Mouse (Mus musculus): ENCODE measurements at regions not wholly inside any gene's neighbourhood (a gene's known extent, or its start where the extent isn't known, plus 50 kb on each side); places are given as distances from the start of the nearest gene placed in this dataset.
"Not testable (repeated sequence)": the region's sequence is repeated elsewhere in the genome, so short reads cannot be mapped to it uniquely, and the experiment has no call there.

DNA sequence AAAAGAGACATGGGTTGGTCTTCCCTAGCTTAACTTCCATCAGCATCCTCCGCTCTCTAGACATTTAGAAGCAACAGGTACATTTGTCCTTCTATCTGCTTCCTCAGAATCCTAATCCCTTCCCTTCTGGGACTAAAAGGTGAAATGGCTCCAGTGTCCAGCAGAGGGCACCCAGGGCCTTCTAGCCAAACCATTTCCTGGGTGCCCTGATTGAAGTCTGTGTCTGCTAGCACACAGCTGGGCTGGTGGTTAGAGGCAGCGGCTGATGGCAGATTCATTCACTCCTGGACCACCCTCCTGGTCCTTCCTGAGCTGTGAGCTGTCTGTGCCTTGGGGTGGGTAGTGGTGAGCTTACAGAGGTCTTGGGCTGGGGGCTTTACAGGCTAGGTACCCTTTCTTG, 76.5 kb upstream of the Col13a1 start:
- DNase-seq (ENCODE audit: low read depth, low spot score) = peak; percentile 16

DNA sequence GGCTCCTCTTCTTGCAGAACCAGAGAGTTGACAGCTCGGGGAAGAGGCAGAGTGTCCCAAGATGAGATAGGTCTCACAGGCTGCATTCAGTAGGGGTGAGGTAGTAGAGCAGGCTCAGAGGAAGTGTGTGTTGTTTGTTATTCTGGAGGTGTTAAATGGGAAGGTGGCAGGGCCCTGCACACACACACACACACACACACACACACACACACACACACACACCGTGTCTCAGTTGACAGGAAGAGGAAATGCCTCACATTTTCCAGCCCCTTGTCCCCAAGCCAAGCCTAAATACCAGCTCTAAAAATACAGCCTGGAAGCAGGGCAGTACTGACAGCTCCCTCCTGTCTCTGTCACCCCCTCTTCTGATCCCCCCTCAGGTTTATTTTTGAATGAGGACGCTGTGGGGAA, 70.9 kb upstream of the Col13a1 start:
- no peak for DNase-seq (ENCODE audit: low read depth, low spot score)

DNA sequence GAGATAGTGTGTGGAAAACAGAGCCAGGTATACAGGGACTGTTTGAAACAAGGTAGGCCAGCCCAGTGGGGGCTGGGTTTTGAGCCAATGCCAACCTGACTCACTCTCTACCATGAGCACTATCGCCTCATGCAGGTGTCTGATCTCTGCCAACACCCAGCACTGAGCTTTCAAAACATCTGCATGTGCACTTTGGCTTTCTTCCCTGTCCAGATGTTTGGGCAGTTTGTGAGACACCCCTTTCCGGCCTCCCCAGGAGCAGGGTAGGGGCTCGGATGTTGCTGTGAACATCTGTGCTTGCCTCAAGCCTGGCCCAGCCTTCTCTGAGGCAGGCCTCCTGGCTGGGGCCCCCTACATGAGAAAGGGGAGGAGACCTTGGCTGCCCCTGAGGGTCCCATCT, 65.5 kb upstream of the Col13a1 start:
- no peak for DNase-seq (ENCODE audit: low read depth, low spot score)

DNA sequence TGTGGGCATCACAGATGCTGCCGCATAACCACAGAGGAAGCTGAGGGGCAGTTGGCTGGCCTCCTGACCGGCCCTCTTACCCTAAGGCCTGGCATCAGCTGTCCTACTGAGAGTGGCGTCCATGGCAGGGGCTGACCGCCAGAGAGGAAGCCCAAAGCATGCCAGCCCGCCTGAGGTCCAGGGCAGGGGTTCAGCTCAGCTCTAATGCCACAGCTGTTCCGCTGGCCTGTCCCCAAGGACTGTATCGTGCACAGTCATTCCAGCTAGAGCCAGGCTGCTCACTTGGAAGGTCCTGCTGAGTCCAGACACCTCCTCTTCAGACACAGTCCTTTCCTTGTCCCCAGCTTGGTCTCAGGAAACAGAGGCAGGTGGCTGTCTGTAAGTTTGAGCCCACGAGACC, 61.0 kb upstream of the Col13a1 start:
- no peak for DNase-seq (ENCODE audit: low read depth, low spot score)

DNA sequence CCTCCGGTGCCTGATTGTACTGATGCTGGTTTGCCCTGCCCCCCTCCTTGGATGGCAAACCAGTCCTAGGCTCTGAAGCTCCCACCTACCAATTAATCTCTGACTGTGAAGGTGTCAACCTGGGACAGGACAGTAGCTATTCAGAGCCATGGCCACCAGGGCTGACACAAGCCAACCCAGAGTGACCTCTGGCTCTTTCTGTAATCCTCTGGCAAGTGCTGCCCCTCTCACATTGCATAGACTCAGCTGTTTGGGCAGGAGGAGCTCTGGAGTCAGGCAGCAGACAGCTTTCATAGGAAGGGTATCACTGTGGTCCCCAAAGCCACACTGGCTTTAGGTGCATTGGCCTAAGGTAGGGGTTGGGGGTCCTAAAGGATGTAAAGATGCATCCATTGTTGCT, 59.7 kb upstream of the Col13a1 start:
- DNase-seq (ENCODE audit: low read depth, low spot score) = no peak

DNA sequence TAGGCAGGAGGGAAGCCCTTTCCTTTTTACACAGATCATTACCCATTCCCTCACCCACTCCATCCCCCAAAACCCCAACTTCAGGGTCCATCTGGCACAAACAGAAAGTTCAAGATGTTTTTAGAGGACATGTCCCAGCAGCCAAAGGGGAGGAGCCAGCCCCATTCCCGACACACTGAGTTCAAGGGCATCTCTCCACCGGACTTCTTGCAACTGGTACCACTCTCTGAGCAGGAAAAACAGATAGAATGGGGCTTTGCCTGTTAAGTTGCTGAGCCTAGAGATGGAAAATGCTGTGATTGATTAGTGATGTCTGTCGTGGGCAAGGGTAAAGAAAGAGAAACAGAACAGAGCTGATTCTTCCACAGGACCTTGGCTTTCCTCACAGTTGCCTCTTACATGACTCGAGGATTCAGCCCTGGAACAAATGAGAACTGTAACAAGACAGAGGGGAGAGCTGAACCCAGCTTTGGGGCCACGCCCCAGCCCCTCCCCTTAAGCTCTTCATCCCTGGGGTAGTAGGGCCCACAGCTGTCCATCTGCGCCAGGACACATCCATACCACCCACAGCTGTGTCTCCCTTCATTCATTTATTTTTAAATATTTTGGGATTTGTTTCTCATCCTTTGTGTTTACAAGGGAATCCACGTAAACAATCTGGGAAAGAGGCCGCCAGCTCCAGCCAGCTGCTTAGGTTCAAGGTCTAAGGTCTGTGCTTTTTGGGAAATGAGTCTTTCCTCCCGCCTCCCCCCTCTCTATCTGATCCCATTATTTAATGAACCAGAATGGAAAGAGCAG, 58.7 kb upstream of the Col13a1 start:
- DNase-seq (ENCODE audit: low read depth, low spot score) = no peak

DNA sequence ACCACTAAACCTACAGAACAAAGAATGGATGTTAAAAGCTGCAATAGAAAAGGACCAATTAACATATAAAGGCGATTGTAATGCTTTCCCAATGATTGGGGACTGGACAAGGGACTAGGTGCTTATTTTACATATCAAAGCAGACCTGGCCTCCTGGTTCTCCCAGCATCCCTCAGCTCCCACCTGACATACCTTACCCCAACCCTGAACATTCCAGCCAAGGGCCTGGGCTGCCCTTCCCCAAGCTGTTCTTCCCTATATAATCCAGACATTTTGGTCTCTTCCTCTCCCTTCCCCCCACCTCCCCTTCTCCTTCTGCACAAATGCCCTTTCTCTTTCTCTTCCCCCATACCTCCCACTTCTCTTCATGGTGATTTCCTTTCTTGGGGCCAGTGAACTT, 57.9 kb upstream of the Col13a1 start:
- DNase-seq (ENCODE audit: low read depth, low spot score) = no peak

DNA sequence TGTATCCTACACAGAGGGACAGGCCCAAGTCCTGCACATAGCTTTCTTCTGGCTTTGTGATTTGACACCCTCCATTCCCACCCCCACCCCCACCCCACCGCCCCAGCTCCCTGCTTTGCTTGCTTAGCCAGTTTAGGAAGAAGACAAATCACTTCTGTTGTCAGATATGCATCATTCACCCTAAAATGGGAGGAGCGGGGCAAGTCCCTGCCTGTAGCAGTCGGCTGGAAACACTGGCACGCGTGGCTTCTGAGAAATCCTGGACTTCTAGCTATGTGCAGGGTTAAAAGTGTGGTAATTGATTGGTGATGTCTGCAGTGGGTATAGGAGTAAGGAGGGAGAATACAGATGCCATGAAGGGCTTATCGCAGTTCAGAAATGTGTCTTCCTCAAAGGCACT, 55.4 kb upstream of the Col13a1 start:
- DNase-seq (ENCODE audit: low read depth, low spot score) = no peak

DNA sequence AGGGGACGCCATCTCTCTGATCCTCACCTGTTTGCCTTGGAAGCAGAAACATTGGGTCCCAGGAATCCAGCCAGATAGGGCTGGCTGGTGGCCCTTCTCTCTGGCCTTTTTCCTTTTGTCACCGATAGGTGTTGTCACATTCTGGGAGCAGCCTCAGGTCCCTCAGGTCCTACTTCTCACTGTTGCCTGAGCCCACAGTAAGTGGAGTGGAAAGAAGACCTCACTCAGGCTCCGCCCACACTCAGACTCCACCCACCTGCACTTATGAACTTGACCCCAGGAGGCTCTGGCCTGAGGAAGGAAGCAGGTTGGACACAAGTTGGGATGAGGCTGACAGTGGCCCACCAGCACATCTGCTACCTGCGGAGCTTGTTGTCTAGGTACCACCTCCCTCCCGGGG, 54.8 kb upstream of the Col13a1 start:
- DNase-seq (ENCODE audit: low read depth, low spot score) = no peak

DNA sequence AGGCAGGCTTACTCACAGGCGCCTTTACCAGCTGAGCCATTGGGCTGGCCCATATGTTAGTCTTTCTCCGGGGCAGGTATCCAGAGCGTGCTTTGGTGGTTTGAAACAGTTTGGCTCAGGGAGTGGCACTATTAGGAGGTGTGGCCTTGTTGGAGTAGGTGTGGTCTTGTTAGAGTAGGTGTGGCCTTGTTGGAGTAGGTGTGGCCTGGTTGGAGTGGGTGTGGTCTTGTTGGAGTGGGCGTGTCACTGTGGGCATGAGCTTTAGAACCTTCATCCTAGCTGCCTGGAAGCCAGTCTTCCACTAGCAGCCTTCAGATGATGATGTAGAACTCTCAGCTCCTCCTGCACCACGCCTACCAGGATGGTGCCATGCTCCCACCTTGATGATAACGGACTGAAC, 53.1 kb upstream of the Col13a1 start:
- DNase-seq (ENCODE audit: low read depth, low spot score) = not testable (repeated sequence)

DNA sequence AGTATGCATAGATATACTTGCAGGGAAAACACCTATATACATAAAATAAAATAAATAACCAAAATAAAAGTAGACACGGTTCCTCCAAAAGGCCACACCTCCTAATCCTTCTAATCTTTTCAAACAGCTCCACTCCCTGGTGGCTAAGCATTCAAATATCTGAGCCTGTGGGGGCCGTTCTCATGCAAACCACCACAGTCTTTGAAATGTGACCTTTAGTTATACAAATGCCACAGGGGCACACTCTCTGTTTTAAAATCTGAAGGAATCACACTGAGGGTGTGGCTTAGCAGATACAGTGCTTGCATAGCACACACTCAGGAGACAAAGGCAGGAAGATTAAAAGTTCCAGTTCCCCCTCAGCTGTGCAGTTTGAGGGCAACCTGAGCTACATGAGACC, 50.4 kb upstream of the Col13a1 start:
- no peak for DNase-seq (ENCODE audit: low read depth, low spot score)
